Mouse (Mus musculus) stomach, postnatal 0 days (tissue): ENCODE data around the gene Rph3a. TPM values are rescaled to one million over a fixed set of nuclear protein-coding genes. Genes with fewer than 3 reads are reported as not detected.
"Not testable (repeated sequence)": the region's sequence is repeated elsewhere in the genome, so short reads cannot be mapped to it uniquely, and the experiment has no call there.

Source experiments
- ATAC-seq: fragments of 200-750 bp; cut with Nextera tagmentation; 2 replicates; pipeline ENCODE4 v1.8.0; 2017; ENCODE audit not compliant: low FRiP score, low TSS enrichment
- DNase-seq: peaks from one replicate; pipeline ENCODE4 v3.0.0-alpha.2; 2016; ENCODE audit warnings: low spot score
- H3K27ac ChIP-seq: fragments of 300-500 bp; sonication (generic); replicated peaks from 2 replicates; pipeline ENCODE4 v1.5.1; 2014; ENCODE audit warnings: mild to moderate bottlenecking, control low read depth
- H3K27me3 ChIP-seq: fragments of 300-500 bp; sonication (generic); 2 replicates; pipeline ENCODE4 v1.6.1; 2014; ENCODE audit warnings: low read length; ENCODE audit not compliant: control insufficient read depth, insufficient read depth
- H3K36me3 ChIP-seq: fragments of 300-500 bp; sonication (generic); 2 replicates; pipeline ENCODE4 v1.6.1; 2014; ENCODE audit warnings: low read length, mixed read lengths; ENCODE audit not compliant: control insufficient read depth, insufficient read depth
- H3K4me1 ChIP-seq: fragments of 300-500 bp; sonication (generic); replicated peaks from 2 replicates; pipeline ENCODE4 v1.6.1; 2014; ENCODE audit warnings: antibody characterized with exemption; ENCODE audit not compliant: control insufficient read depth, insufficient read depth
- H3K4me2 ChIP-seq: fragments of 300-500 bp; sonication (generic); replicated peaks from 2 replicates; pipeline ENCODE4 v1.6.1; 2014; ENCODE audit warnings: low read depth, mild to moderate bottlenecking, control low read depth, moderate library complexity
- H3K4me3 ChIP-seq: fragments of 300-500 bp; sonication (generic); 2 replicates; pipeline ENCODE4 v1.5.1; 2014; ENCODE audit warnings: low read depth, low read length, control low read depth
- H3K9ac ChIP-seq: fragments of 300-500 bp; sonication (generic); 2 replicates; pipeline ENCODE4 v1.6.1; 2014; ENCODE audit warnings: mild to moderate bottlenecking, low read length, control low read depth, mixed read lengths
- H3K9me3 ChIP-seq: fragments of 300-500 bp; sonication (generic); 2 replicates; pipeline ENCODE4 v1.6.1; 2016; ENCODE audit warnings: low read length; ENCODE audit not compliant: control insufficient read depth
- CTCF ChIP-seq: IDR thresholded peaks from 2 replicates; pipeline ENCODE4 v1.5.1; 2016; ENCODE audit warnings: antibody characterized with exemption, low read depth, mild to moderate bottlenecking, moderate library complexity
- EP300 ChIP-seq: optimal IDR thresholded peaks from 2 replicates; pipeline ENCODE3; 2016; ENCODE audit warnings: antibody characterized with exemption
- WGBS: fragments of 180-500 bp; shearing (Covaris S2); extraction: QIAGEN DNeasy Blood & Tissue Kit; methylation state at CpG from one replicate; pipeline ENCODE4 v1.1.7; 2014; 5-methylcytosine and 5-hydroxymethylcytosine counted together
- polyA plus RNA-seq: library from polyadenylated mRNA; unstranded; fragments of >200 nt; fragmentation: Nextera tagmentation; extraction: Ambion mirVana; gene quantifications from 2 replicates; pipeline ENCODE4 v1.2.1, GENCODE M21; 2015

The Rph3a gene
- polyA plus RNA-seq, 1 experiment from 2014 or later: 0.04 TPM

DNA sequence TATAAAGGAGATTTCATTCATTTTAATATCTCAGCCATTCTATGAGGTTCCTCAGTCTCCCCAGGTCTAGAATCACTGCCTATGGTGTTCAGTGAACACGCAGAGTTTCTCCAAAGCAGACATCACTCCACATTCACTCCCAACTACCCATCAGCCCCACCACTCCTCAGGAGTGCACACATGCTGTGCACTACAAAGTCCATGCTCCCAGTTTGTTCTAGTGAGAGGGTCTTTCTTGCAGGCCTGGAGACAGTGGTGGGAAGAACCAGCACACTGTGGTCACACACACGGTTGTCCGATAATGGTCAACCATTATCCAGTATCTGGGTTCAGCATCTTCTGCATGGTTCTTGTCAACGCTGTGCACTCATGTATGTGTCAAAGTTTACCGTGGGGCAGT, 107.8 kb downstream of the Rph3a start:
- 88% methylated on average over 5 of the region's 5 CpGs for WGBS
- Histone ChIP-seq H3K4me2 (no peak overlapping the region), H3K4me3 (no peak overlapping the region), H3K36me3 (no peaks in the 10 kb centered on the region), H3K4me1 (no peaks in the 10 kb centered on the region), H3K9me3 (no peaks in the 10 kb centered on the region), H3K9ac (no peak overlapping the region), H3K27ac (no peak overlapping the region), H3K27me3 (no peaks in the 10 kb centered on the region)
- ATAC-seq: no peak
- TF ChIP-seq EP300: no peak
- TF ChIP-seq CTCF: no peak
- DNase-seq: no peak

DNA sequence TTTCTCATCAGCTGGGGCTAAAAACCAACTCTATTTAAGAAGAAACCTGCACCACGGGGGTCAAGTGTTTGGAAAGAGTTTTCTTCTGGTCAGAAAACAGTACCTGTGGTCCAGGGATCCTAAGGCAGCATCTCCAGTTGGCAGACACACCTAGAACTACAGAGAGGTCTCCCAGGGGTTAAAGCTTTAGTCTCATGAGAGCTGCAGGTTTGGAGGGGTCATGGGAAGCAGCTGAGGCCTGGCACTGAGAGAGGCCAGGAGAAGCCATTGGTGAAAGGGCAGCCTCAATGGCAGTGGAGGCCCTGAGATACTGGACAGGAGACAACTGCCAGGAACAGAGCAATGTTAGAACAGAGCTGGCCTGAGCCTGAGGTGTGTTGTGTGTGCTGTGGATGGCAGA, 109.2 kb downstream of the Rph3a start:
- DNase-seq: no peak
- ATAC-seq: no peak
- H3K9ac ChIP-seq: no peak overlapping the region
- H3K4me3 ChIP-seq: no peak overlapping the region
- H3K9me3 ChIP-seq: no peaks in the 10 kb centered on the region
- no peak overlapping the region for H3K4me2 ChIP-seq
- no peaks in the 10 kb centered on the region for H3K36me3 ChIP-seq
- no peak for TF ChIP-seq CTCF
- no peak for TF ChIP-seq EP300
- no peaks in the 10 kb centered on the region for H3K4me1 ChIP-seq
- WGBS: 33% methylated on average over 1 of the region's 1 CpGs
- H3K27ac ChIP-seq: no peak overlapping the region
- no peaks in the 10 kb centered on the region for H3K27me3 ChIP-seq

DNA sequence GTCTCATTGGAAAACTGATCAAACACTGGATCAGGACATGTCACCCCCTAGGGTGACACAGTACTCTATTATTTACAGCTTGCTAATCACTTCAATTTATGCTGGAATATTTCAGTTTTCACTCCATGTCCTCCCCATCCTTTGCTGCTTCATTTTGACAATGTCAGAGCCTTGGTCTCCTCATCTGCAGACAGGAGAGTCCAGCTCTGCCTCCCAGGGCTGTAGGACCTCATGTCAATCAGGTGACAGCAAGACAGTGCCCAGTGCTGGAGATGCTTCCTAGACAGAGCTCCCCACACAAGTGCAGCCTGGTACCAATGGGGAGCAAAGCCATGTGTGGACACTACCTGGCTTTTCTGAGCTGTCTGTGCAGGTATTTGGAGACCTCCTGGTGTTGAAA, 111.2 kb downstream of the Rph3a start:
- ATAC-seq (no peak), DNase-seq (no peak)
- H3K9ac ChIP-seq: no peak overlapping the region
- H3K4me3 ChIP-seq: no peak overlapping the region
- no peaks in the 10 kb centered on the region for H3K9me3 ChIP-seq
- H3K27me3 ChIP-seq: no peaks in the 10 kb centered on the region
- H3K36me3 ChIP-seq: no peaks in the 10 kb centered on the region
- TF ChIP-seq EP300 (no peak), CTCF (no peak)
- no peak overlapping the region for H3K4me2 ChIP-seq
- no peaks in the 10 kb centered on the region for H3K4me1 ChIP-seq
- H3K27ac ChIP-seq: no peak overlapping the region

DNA sequence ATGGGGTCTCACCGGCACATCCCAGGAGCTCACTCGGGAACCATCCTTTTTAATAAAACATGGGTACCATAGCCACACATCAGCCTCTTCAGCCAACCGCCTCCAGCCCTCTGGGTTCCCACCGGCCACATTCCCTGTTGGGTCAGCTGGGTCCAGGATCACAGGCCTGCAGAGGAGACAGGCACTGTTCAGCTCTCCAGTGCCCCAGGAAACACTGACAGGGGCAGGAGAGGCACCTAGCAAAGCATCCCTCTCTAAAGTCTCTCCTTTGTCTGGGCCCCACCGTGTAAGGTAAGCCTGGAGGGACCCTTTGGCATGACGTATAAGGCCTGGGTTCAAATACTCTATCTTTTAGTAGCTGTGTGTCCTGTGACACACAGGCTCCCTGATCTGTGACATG, 111.6 kb downstream of the Rph3a start:
- Histone ChIP-seq H3K27ac (no peak overlapping the region), H3K4me3 (no peak overlapping the region), H3K36me3 (no peaks in the 10 kb centered on the region), H3K4me1 (no peaks in the 10 kb centered on the region), H3K27me3 (no peaks in the 10 kb centered on the region), H3K4me2 (no peak overlapping the region), H3K9ac (no peak overlapping the region), H3K9me3 (no peaks in the 10 kb centered on the region)
- no peak for TF ChIP-seq CTCF
- TF ChIP-seq EP300: no peak
- WGBS: 90% methylated on average over 6 of the region's 6 CpGs
- DNase-seq (no peak), ATAC-seq (no peak)

DNA sequence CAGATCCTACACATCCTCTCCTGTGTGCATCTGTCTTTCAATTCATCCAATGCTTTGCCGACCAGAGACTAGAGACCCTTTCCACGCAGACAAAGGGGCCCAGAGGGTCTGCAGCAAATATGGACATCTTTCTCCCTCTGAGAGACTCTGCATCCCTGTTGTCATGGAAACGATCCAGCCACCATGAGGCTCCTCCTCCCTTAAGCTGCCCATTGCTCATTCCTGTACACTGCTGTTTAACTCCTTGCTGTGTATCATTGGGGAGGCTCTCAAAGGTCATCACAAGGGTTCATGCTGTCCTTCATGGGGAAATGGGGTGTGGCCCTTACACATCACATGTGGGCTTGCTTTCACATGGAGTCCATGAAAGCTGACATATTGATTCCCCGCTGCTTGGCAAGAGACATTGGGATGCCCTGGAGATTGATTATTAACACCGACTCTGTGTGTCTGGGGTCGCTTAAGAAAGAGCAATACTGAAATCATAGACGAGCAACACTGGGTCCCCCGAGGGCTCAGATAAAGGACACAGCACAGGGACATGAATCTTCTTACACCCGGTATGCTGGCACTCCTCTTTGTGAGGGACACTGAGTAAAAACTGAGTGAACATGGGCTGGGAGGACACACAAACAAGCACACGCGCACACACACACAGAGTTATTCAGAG, 114.5 kb downstream of the Rph3a start:
- Histone ChIP-seq H3K4me3 (no peak overlapping the region), H3K36me3 (no peaks in the 10 kb centered on the region), H3K4me1 (no peaks in the 10 kb centered on the region), H3K9me3 (no peaks in the 10 kb centered on the region), H3K27ac (no peak overlapping the region), H3K9ac (no peak overlapping the region), H3K27me3 (no peaks in the 10 kb centered on the region), H3K4me2 (no peak overlapping the region)
- 85% methylated on average over 11 of the region's 11 CpGs for WGBS
- DNase-seq (no peak), ATAC-seq (no peak)
- TF ChIP-seq CTCF (no peak), EP300 (no peak)

DNA sequence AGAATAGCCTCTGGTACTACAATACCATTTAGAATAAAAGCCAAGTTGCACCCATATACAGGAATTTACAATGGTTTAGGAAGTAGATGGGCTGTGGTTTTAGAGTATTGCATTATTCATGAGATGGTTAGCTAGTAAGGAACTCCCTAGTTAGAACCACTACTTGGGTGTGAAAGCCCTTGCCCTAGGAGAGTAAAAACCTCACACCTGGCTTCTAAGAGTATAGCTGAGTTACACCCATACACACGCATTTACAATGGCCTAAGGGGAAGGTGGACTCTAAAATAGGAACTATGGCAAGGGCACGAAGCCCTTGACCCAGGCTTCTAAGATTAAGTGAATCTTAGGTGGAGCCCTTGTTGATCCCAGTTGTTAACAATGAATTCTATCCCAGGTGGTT, 115.2 kb downstream of the Rph3a start:
- H3K27me3 ChIP-seq, H3K4me1 ChIP-seq, H3K4me3 ChIP-seq, H3K9me3 ChIP-seq, ATAC-seq, H3K9ac ChIP-seq, H3K36me3 ChIP-seq, DNase-seq, H3K27ac ChIP-seq, H3K4me2 ChIP-seq: not testable (repeated sequence)
- WGBS: 64% methylated on average over 2 of the region's 2 CpGs

DNA sequence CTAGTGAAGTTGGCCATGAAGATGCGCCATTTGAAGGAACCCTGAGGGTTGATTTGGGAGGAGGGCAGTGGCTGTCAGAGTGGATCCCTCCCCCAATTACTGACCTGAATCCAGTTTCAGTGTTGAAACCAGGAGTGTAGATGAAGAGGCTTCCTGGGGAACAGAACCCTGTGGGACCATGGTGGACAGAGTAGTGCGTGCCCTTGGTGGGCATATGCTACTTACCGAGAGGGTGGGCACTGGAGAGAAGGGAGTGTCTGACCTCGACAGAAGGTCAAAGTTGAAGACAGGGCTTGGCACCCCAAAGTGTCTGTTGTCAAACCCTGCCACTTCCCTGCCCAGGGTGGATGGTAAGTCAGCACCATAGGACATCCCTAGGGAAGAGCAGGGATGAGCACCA, 116.0 kb downstream of the Rph3a start:
- H3K4me3 ChIP-seq, H3K4me1 ChIP-seq, ATAC-seq, H3K4me2 ChIP-seq, H3K9ac ChIP-seq, H3K9me3 ChIP-seq, H3K36me3 ChIP-seq, DNase-seq, H3K27me3 ChIP-seq, H3K27ac ChIP-seq: not testable (repeated sequence)
- 94% methylated on average over 4 of the region's 4 CpGs for WGBS
